Mouse (Mus musculus) brain, embryonic 14.5 days (tissue): ENCODE results near the gene Ftl1.

Experiments used
- CTCF ChIP-seq: fragments of 200-500 bp; IDR thresholded peaks from 2 replicates; pipeline ENCODE4 v1.5.1; 2012; ENCODE audit warnings: inconsistent platforms, mild to moderate bottlenecking, moderate library complexity, borderline replicate concordance; ENCODE audit not compliant: insufficient read depth, insufficient read length; ENCODE audit errors: extremely low read depth
- POLR2A ChIP-seq: fragments of 200-500 bp; IDR thresholded peaks from 2 replicates; pipeline ENCODE4 v1.6.1; 2012; ENCODE audit warnings: mild to moderate bottlenecking, inconsistent platforms, borderline replicate concordance; ENCODE audit not compliant: poor library complexity, insufficient read depth, insufficient read length, severe bottlenecking; ENCODE audit errors: extremely low read depth

GRCm38 (mm10) chr7:45436444-45436843, 23.2 kb downstream of the Ftl1 start:
- TF ChIP-seq CTCF, result no peak
- TF ChIP-seq POLR2A, result no peak
